Mouse (Mus musculus) layer of hippocampus, adult 9-11 months (tissue): Measurements from ENCODE around the gene Cldn6.
A peak's percentile ranks its signal among the peaks of the same experiment; 100 is the strongest.

ENCODE experiments used
- DNase-seq: peaks from one replicate; pipeline ENCODE4 v3.0.0; 2022

Cldn6 gene

DNA sequence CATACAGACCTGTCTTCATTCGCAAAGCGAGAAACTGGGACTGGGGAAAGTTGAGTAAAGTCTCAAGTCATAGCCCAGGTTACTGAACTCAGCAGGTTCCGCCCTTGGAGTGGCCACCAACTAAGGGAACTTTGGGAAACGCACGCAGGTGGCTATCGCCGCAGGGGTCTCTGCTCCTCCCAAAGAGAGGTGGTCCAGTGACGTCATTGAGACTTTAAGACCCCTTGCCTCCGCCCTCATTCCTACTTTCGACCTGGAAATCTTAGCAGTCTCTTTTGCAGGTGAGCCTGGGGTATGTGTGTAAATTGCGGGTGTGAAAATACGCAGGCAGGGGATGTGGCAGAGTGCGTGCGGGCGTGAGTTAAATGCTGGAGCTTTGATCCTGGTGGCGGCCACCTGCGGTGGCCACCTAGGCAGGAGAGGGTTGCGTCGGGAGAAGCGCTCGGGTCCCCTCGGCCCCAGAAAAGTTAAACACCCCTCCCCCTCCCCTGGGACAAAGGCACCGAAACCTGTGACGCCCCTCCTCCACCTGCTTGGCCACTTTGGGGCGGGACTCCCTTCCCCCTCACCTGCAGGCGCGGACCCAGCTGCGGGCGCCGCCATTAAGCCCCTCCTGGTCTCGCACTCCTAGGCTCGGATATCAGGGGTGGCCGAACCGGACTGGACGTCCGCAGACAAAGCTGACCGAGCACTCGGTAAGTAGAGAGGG is at the start of gene Cldn6:
Cldn6 (plus strand) TSS at position 123 of the 709 bp plus-strand sequence.
- DNase-seq, result no peak

DNA sequence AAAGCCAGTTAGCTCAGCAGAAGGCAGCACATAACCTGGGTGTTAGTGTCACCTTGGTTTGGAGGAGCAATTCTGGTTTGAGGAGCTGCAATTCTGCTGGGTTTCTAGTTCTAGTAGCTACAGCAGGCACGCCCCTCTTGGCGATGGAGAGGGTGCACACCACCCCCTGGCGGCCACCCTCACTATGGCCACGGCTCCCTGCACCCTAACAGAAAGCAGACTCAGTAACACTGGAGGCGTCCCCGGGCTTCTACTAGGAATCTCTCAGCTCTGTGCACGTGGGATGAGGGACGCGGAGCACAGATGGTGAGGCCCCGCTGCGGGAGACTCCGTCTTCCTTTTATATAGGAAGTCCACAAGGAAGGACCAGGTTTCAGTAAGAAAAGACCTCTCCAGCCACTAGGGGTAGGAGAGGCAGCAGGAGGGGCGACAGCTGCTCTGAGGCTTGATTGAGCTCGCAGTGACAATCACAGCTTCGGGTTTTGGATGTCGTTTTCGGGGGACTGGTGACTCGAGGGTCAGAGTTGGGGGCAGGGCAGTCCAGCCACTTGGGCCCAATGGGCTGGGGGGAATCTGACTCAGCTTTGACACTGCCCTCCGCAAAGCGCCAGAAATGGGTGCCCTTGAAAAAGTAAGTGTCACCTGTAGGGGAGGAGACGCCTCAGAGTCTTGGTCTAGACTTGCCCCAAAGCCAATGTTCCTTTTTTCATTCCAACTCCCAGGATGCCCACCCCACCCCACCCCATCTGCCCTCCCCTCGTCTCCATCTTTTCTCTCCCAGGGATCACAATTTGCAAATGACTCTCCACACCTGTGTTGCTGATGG is 48.6 kb upstream of the Cldn6 start:
- peak; percentile 78 for DNase-seq

DNA sequence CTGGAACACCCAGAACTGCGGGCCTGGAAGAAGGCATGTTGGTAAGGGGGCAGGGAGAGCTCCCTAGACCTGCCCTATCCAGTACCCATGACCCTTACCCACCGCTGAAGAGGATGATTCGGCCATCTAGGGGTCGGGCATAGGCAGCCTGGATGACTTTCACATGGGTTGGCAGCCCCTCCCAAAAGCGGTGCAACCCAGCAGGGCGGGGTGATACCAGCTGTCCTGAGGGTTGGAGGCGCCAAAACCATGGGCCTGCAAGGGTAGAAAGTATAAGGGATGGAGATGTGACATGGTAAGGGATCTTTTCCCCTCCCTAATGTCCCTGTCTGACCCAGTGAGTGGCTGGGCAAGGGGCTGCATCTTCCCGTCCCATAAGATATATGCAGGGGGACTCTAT is 47.8 kb upstream of the Cldn6 start:
- no peak for DNase-seq

DNA sequence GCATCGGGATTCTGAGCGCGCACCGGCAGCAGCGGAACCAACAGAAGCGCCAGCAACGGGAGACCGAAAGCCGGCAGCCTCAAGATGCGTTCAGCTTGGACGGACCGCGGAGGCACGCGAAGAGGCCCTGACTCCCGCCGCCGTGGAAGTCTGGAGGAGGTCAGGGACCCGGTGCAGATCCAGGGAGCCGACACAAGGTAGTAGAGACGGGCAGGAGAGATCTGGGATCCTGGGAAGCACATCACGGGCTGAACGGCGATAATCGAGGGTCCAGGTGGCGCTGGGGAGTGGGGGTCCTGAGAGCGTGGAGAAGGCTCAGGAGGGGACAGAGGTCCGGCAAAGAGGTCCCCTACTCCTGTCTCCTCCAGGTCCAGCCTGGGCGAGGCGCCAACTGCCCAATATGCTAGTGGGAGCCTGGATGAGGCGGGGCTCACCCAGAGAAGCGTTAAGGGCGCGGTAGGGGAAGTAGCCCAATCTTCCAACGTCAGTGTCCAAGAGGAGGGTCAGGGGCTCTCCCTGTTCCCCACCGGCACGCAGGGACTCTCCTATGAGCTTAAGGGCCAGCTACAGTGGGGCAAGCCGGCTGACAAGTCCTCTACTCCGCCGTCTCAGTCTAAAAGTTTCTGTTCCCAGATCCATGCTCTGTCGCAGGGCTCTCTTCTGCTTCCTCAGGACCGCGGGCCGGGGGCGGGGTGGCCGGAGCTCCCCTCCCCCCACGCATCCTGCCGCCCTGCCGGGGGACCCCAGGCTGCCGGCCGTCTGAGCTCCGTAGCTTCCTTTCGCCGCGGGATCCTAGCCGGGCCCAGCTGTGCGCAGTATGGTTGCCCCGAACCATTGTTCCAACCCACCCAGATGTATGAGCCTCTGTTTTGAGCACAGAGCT is 34.2 kb upstream of the Cldn6 start, which contains the start of gene Mmp25:
Mmp25 (minus strand) TSS at position 665 of the 883 bp plus-strand sequence.
- no peak for DNase-seq

DNA sequence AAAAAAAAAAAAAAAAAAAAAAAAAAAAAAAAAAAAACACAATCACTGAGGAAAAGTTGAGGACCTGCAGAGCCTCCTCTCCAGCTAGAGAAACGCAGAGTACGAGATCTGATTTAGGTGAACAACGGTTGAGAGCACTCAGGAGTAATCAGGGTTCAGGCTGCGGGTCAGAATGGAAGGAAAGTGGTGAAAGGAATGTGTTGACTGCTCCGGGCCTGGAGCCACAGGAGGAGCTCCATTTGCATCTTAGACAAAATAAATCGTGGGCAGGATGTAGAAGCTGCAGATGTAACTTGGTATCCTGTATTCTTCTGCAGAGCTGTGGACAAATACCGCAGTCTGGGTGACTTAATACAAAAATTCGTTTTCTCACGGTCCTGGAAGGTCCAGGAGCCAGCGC is 33.2 kb upstream of the Cldn6 start:
- DNase-seq, result no peak

DNA sequence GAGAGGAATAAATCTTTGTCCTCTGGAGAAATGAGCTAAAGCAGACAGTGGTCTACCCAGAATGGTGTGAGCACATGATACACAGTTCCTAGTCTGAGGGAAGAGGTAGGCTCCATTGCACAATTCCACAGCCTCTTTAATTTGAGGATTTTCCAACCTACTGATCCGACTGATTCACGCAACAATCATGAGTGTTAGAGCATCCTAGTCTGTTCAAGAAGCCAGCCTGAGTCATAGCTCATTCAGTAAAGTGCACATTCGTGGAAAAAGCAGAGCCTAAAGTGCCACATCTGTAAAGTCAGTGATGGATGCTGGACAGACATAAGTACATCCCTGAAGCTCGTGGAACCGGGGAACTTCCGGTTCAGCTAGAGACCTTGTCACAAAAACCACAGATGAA is 27.7 kb upstream of the Cldn6 start:
- no peak for DNase-seq

DNA sequence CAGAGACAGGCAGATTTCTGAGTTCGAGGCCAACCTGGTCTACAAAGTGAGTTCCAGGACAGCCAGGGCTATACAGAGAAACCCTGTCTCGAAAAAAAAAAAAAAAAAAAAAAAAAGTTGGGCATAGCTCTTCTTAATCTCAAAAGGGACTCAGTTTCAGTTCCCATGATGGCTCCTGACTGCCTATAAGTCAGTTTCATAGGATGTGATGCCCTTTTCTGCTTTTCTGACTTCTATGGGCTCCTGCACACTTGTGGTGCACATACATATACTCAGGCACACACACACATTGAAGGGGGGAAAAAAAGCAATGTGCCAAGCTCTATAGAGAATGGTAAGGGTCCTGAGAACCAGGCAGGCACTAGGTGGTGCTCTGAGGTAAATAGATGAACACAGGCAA is 25.7 kb upstream of the Cldn6 start:
- no peak for DNase-seq

DNA sequence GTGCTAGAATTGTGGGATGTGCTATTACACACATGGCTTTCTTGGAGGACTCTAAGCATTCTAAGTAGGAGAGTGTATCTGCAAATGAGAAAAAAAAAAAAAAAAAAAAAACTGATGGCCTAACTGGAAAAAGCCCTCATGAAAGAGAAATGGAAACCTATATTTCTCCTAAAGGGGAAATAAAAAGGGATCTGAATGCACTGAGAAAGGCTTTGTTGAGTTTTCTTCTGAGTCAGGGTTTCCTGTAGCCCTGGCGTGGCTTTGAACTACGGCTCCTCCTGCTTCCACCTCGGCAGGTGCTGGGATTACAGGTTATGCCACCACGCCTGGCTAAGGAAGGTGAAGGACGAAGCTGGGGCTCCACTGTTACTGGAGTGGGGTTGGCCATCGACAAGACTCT is 25.0 kb upstream of the Cldn6 start:
- DNase-seq, result no peak

DNA sequence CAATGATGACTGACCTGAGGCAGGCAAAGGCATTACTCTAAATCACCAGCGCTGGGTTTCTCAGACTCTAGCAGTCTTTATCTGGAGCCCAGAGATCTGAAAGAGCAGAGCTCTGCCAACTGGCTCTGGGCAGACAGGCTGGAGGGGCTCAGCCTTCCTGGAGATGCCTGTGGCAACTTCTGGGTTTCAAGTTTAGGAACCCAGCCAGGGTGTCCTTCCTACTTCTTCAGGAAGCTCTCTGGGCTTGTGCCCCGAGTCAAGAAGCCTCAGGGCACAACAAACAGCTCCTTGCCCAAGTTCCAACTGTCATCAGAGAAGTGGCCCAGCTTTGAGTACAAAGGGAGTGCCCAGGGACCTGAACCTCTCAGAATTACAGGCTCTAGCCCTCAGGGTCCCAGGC is 24.6 kb upstream of the Cldn6 start:
- DNase-seq, result no peak

DNA sequence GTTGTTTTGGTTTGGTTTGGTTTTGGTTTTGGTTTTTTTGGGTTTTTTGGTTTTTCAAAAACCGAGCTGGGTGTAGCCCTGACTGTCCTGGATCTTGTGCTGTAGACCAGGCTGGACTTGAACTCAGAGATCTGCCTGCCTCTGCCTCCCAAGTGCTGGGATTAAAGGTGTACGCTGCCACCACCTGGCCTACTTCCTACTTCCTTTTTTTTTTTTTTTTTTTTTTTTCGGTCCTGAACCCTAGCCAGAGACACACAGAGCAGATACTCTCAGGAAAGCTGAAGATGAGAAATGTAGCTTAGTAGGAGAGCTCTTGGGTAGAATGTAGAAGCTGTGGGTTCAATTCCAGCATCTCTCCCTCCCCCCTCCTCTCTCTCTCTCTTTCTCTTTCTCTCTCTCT is 20.6 kb upstream of the Cldn6 start:
- DNase-seq, result no peak

DNA sequence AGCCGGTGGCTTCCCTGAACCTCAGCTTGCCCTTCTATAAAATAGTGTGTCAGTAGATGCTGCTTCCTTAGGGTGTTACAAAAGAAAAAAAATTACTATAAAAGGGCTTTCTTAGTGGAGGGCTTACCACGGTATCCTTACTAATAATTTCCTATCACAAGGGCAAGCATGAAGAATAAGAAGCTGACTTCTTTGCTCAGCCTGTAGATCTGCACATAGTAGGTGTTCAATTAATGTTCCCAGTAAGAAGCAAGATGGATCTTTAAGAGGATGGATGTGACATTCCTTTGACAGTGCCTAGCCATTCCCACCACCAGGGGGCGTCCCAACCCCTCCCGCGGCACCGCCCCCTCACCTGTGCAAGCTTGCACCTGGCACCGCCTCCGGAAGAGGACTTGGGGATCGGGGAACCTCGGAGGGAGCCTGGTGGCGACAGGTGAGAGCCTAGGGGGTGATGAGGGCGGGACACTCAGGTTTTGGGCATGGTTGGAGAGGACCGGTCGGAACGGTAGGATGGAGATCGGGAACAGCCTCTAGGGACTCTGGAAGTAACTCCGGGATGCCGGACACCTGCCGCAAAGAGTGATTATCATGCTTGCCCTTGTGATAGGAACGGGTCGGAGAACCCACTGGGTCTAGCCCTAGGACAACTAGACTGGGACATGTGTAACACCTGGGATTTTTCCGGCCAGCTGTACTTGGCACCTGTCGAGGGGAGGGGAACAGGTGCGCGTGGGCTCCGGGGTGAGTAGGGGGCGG is 18.8 kb upstream of the Cldn6 start, which contains the start of gene Bicdl2:
Bicdl2 (plus strand) TSS at position 390 of the 759 bp plus-strand sequence.
- no peak for DNase-seq

DNA sequence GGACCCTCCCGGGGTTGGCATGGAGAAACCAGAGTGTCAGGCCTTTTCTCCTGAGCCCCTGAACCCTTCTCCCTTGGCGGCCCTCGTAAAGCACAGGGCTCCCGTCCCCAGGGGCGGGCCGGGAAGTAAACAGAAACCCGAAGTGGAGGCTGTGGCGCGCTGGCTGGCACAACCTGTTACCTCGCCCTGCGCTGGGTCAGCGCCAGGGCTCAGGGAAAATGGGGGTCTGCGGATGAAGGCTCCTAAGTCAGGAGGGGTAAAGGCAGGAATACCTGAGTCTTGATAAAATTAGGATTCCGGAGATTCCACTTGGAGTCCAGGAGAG is 18.2 kb upstream of the Cldn6 start:
- DNase-seq, result no peak

DNA sequence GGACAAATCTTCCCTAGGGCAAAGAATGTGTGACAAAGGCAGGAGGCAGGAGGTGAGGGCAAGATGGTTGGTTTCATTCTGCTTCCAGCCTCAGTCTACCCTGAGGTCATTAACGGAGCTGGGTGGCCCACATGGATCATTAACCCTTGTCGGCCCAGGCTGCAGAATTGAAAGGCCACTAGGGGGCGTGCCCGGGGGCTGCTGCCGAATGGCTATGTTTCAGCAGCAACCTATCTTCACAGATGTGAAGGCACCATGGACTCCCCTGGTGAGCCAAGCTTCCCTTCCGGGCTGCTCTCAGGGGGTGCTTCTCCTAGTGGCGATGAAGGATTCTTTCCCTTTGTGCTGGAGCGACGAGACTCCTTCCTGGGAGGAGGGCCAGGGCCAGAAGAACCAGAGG is 17.5 kb upstream of the Cldn6 start:
- no peak for DNase-seq

DNA sequence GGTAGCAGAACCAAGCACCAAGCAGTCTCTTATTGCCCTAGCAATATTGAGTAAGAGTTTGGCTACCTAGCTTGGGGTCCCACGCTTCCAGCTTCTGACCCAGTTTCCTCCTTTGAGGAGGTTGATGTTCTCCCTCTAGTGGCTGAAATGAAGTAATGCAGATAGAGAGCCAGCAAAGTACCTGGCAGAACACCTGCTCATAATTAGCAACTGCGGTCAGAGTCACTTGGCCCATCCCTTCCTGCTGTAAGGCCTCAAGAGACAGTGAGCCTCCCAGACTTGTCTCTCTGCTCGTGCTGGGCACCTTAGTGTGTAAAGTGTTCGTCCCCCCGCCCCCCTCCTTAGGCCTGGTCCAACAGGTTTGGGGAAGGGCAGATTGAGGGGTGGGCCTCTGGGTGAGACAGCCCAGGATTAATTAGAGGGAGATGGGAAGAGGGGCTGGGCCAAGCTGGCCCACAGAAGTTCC is 14.5 kb upstream of the Cldn6 start:
- DNase-seq, result no peak

DNA sequence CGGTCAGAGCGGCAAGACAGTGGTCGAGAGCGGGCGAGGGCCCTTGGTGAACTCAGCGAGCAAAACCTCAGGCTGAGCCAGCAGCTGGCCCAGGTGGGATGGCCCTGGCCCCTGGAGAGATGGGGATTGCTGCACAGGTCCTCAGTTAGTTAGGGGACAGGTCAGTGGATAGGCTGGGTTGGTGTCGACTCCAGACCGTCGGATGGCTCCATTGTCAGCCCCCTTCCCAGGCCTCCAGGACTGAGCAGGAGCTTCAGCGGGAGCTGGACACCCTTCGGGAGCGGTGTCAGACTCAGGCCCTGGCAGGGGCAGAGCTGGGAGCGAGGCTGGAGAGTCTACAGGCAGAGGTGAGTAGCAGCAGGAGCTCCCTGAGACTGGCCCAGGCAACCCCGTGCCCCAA is 13.5 kb upstream of the Cldn6 start:
- no peak for DNase-seq

DNA sequence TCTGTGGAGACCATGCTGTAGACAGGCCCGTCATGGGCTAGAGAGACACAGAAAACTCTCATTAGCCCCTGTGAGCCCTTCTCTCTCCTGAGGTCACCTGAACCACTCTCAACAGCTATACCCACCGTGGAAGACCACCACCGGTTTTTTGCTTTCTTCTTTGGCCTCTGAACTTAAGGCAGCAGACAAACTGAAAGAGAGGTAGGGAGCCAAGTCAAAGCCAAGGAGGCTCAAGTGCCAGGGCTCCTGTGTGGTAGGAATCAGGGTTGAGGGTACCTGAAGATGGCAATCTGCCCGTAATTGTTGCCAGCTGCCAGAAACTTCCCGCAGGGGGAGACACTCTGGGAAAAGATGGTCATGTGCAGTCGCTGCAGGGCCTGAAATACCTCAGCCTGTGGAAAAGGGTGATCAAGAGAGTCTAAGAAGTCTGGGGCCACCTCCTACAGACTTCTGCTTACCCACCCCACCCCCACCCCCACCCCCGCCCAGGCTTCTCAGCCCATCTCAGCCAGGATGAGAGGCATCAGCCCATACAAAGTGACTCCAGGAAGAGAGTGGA is 8.5 kb upstream of the Cldn6 start:
- DNase-seq, result no peak

DNA sequence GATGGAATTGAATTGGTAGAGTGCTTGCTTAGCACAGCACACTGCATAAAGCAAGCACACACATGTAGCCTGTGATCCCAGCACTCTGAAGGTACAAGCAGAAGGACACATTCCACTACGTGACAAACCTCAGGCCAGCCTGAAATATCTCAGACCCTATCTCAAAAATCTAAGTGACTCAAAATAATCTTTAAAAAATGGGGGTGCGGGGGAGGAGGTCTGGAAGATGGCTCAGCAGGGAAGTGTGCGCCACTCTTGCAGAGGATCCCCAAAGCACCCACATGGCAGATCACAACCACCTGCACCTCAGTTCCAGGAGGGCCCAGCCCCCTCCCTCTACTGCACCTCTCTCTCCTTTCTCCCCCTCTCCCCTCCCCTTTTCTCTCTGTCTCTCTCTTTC is 7.5 kb upstream of the Cldn6 start:
- no peak for DNase-seq

DNA sequence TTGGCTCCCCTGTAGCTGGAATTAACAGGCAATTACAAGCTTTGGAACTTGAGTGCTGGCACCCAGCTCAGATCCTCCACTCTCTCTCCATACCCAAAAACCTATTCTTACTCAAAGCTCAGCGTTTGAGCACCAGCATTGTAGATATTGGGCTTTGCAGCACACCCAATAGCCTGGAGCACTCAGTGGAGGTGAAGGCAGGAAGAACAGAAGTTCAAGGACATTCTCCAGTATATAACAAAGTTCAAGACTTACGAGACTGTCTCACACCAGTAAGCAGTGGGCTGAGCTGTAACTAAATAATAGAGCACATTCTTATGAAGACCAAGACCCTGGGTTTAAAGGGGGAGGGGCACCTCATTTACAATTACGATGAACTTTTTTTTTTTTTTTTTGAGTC is 6.3 kb upstream of the Cldn6 start:
- DNase-seq, result no peak

DNA sequence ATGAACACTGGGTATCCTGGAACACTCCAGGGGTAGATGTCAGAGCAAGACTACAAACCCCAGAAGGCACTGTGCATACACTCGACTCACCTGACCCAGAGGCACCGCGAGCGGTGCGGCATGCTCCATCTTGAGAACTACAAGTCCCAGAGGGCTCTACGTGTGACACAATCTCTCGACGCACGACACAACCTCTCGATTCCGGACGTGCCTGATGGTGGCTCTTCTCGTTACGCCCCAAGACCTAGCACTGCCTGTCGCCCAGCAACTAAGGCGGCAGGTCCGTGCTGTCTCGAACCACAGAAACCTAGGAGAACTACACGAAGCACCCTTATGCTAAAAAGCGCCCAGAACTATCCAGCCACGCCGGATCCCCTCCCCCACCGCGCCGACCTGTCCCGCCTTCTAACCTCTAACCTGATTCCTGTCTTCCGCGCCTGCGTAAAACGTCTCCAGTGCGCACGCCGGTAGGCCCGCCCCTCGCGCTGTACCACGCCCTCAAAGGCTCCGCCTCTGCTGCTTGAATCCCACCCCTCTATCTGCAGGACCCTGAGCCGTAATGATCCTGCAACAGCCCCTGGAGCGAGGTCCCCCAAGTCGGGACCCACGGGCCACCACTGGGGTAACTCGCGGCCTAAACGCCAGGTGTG is 5.5 kb upstream of the Cldn6 start, which contains the start of the genes Hcfc1r1 and Thoc6:
Hcfc1r1 (plus strand) TSS at position 173 of the 650 bp plus-strand sequence.
Thoc6 (minus strand) TSS at position 459 of the 650 bp plus-strand sequence.
- DNase-seq, result peak; percentile 98

DNA sequence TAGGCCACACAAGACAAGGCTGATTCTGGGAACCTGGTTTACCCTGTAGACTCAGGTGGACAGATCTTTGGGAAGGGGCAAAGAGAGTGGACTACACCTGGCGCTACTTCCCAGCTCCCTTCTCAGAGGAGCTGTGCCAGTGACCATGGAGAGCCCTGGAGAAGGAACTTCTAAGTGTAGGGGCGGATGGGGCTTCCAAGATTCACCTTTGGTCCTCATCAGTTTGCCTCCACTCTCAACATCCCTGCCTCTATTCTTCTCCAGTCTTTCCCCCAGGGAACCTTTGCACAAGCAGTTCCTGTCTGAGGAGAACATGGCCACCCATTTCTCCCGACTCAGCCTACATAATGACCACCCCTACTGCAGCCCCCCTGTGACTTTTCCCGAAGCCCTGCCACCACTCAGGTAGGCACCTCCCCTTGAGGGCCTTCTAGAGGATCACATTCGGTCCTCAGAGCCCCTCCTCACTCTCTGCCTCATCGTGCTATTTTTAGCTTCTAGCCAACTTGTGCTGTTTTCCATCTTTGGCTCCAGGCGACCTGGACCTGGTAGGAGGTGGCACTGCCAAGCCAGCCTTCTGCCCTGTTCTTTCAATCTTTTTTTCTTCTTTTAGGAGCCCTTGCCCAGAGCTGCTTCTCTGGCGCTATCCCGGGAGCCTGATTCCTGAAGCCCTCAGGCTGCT is 4.6 kb upstream of the Cldn6 start:
- no peak for DNase-seq

DNA sequence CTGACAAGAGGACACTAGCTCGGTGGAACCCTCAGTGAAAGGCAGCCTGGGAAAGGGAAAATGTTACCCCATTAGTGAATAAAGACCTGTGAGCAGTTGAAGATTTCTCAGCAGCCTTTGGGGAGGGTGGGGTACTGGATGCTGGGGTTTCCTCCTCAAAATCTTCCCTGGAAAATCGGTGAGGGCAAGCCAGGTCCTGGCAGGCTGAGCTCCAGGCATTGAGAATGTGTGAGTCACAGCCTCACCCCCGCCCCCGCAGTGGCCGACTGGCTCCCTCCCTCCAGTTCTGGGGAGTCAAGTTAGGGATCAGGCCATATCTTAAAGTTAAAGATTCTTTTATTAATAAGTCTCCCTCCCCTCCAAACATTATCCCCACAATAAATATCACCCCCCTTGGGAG is 3.9 kb upstream of the Cldn6 start:
- no peak for DNase-seq
